Mouse (Mus musculus): Measurements from ENCODE around the gene Tmem132c. TPM values are rescaled to one million over a fixed set of nuclear protein-coding genes. Genes with fewer than 3 reads are reported as not detected.

Tmem132c gene
- total and polyA plus RNA-seq, 3 experiments, result 0.14 to 0.43 TPM; not detected in 1

DNA sequence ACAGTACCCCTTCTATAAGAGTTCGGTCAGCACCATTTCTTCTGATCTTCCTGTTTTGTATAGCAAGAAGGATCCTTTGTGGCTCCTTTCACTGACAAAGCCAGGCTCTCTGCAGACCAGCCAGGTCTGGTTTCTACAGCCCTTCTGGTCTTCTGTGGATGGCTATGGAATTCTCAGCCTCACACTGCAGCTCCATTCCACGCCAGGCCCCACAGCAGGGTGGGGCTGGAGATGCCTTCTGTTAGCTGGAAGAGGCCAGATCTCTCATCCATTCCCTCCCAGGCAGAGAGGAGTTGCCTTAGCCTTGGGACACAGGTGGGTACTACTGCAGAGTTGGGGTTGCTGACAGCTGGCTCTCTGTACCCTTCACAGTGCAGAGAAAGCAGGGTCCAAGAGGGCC lies 72.0 kb downstream of the Tmem132c start:
- Histone ChIP-seq H3K4me1 (ENCODE audit: control insufficient read depth, insufficient read depth, low read length) (no peaks in the 10 kb centered on the region), H3K9ac (ENCODE audit: low read depth, low read length) (no peak overlapping the region), H3K4me3 (no peak overlapping the region), H3K36me3 (ENCODE audit: control insufficient read depth, insufficient read depth, low read length) (no peaks in the 10 kb centered on the region), H3K27me3 (ENCODE audit: control insufficient read depth, insufficient read depth, low read length) (no peaks in the 10 kb centered on the region), H3K27ac (no peak overlapping the region), H3K79me2 (replicated peaks; ENCODE audit: control insufficient read depth, insufficient read depth, low read length) (no peaks in the 10 kb centered on the region)
- WGBS, result 69% methylated on average over 2 of the region's 2 CpGs
- TF ChIP-seq CTCF (IDR thresholded peaks at IDR 0.05) (no peak), EP300 (IDR thresholded peaks at IDR 0.05; ENCODE audit: insufficient read depth, low read depth, low read length) (no peak), POLR2A (IDR thresholded peaks at IDR 0.05; ENCODE audit: insufficient read depth, low read depth, low read length) (no peak)
- intact Hi-C loops (cut with DNase I), result no loop called here
- DNase-seq, result no peak

GRCm38 (mm10) chr5:127319096-127319779 lies 77.6 kb downstream of the Tmem132c start:
- no peaks in the 10 kb centered on the region for H3K79me2 ChIP-seq (replicated peaks; ENCODE audit: control insufficient read depth, insufficient read depth, low read length)
- no peaks in the 10 kb centered on the region for H3K36me3 ChIP-seq (ENCODE audit: control insufficient read depth, insufficient read depth, low read length)
- WGBS, result 48% methylated on average over 12 of the region's 12 CpGs
- H3K4me1 ChIP-seq (ENCODE audit: control insufficient read depth, insufficient read depth, low read length), result no peaks in the 10 kb centered on the region
- no peak overlapping the region for H3K9ac ChIP-seq (ENCODE audit: low read depth, low read length)
- TF ChIP-seq CTCF (IDR thresholded peaks at IDR 0.05), result no peak
- TF ChIP-seq EP300 (IDR thresholded peaks at IDR 0.05; ENCODE audit: insufficient read depth, low read depth, low read length), result no peak
- no peak for TF ChIP-seq POLR2A (IDR thresholded peaks at IDR 0.05; ENCODE audit: insufficient read depth, low read depth, low read length)
- no peak overlapping the region for H3K4me3 ChIP-seq
- intact Hi-C loops (cut with DNase I), result no loop called here
- no peak overlapping the region for H3K27ac ChIP-seq
- no peaks in the 10 kb centered on the region for H3K27me3 ChIP-seq (ENCODE audit: control insufficient read depth, insufficient read depth, low read length)
- no peak for DNase-seq

DNA sequence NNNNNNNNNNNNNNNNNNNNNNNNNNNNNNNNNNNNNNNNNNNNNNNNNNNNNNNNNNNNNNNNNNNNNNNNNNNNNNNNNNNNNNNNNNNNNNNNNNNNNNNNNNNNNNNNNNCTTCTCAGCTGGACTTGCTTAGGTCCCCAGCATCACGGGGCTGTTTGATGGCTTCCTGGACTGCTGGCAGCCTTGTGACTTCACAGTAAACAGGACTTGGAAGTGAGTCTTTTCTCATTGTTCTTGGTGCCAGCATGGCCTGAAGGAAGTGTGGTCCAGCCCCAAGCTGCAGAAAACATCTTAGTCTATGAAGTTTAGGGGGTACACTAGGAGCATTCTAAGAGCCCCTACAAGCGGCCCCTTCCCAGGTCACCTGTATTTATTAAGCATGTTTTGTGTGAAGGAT lies 83.0 kb downstream of the Tmem132c start:
- Histone ChIP-seq H3K36me3 (ENCODE audit: control insufficient read depth, insufficient read depth, low read length) (no peaks in the 10 kb centered on the region), H3K4me3 (no peak overlapping the region), H3K79me2 (replicated peaks; ENCODE audit: control insufficient read depth, insufficient read depth, low read length) (no peaks in the 10 kb centered on the region), H3K4me1 (ENCODE audit: control insufficient read depth, insufficient read depth, low read length) (no peaks in the 10 kb centered on the region), H3K27me3 (ENCODE audit: control insufficient read depth, insufficient read depth, low read length) (no peaks in the 10 kb centered on the region), H3K27ac (no peak overlapping the region), H3K9ac (ENCODE audit: low read depth, low read length) (no peak overlapping the region)
- 40% methylated on average over 2 of the region's 2 CpGs for WGBS
- intact Hi-C loops (cut with DNase I), result no loop called here
- no peak for TF ChIP-seq POLR2A (IDR thresholded peaks at IDR 0.05; ENCODE audit: insufficient read depth, low read depth, low read length)
- no peak for TF ChIP-seq EP300 (IDR thresholded peaks at IDR 0.05; ENCODE audit: insufficient read depth, low read depth, low read length)
- TF ChIP-seq CTCF (IDR thresholded peaks at IDR 0.05), result no peak
- no peak for DNase-seq

GRCm38 (mm10) chr5:127336048-127336907 lies 94.7 kb downstream of the Tmem132c start:
- Histone ChIP-seq H3K79me2 (replicated peaks; ENCODE audit: control insufficient read depth, insufficient read depth, low read length) (no peaks in the 10 kb centered on the region), H3K36me3 (ENCODE audit: control insufficient read depth, insufficient read depth, low read length) (no peaks in the 10 kb centered on the region), H3K4me3 (no peak overlapping the region), H3K27me3 (ENCODE audit: control insufficient read depth, insufficient read depth, low read length) (no peaks in the 10 kb centered on the region), H3K9ac (ENCODE audit: low read depth, low read length) (no peak overlapping the region), H3K4me1 (ENCODE audit: control insufficient read depth, insufficient read depth, low read length) (no peaks in the 10 kb centered on the region), H3K27ac (no peak overlapping the region)
- TF ChIP-seq POLR2A (IDR thresholded peaks at IDR 0.05; ENCODE audit: insufficient read depth, low read depth, low read length), result no peak
- no peak for TF ChIP-seq CTCF (IDR thresholded peaks at IDR 0.05)
- no peak for TF ChIP-seq EP300 (IDR thresholded peaks at IDR 0.05; ENCODE audit: insufficient read depth, low read depth, low read length)
- intact Hi-C loops (cut with DNase I), result loop anchor here (5.0 kb wide), 1 partner anchor 99 kb away; no protein-coding TSS in a partner anchor
- peak; percentile 40 to 62 for DNase-seq
- 19% methylated on average over 15 of the region's 15 CpGs for WGBS

GRCm38 (mm10) chr5:127336908-127337265 lies 95.3 kb downstream of the Tmem132c start:
- intact Hi-C loops (cut with DNase I), result loop anchor here (5.0 kb wide), 1 partner anchor 100 kb away; no protein-coding TSS in a partner anchor
- H3K4me1 ChIP-seq (ENCODE audit: control insufficient read depth, insufficient read depth, low read length), result no peaks in the 10 kb centered on the region
- no peaks in the 10 kb centered on the region for H3K27me3 ChIP-seq (ENCODE audit: control insufficient read depth, insufficient read depth, low read length)
- no peak for TF ChIP-seq CTCF (IDR thresholded peaks at IDR 0.05)
- no peak for TF ChIP-seq POLR2A (IDR thresholded peaks at IDR 0.05; ENCODE audit: insufficient read depth, low read depth, low read length)
- no peak for TF ChIP-seq EP300 (IDR thresholded peaks at IDR 0.05; ENCODE audit: insufficient read depth, low read depth, low read length)
- WGBS, result 59% methylated on average over 5 of the region's 5 CpGs
- H3K79me2 ChIP-seq (replicated peaks; ENCODE audit: control insufficient read depth, insufficient read depth, low read length), result no peaks in the 10 kb centered on the region
- no peaks in the 10 kb centered on the region for H3K36me3 ChIP-seq (ENCODE audit: control insufficient read depth, insufficient read depth, low read length)
- H3K9ac ChIP-seq (ENCODE audit: low read depth, low read length), result no peak overlapping the region
- H3K27ac ChIP-seq, result no peak overlapping the region
- no peak for DNase-seq
- H3K4me3 ChIP-seq, result no peak overlapping the region

DNA sequence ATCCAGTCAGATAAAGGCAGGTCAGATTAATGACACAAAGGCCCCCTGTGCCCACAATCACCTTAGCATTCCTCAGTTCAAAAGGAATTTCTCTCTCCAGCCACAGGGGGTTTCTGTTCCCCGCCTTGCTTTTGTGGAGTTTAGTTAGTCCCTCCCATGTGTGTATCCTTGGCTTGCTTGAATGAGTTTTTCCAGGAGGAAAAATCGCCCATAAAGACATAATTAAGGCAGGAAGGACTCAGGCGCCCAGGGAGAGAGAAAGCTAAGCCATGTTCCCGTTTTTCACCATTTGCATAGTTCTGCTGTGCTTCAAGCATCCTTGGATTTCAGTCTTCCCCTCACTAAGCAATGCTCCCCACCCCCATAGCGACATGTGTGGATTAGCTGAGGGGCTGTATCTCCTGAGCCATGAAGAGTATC lies 97.4 kb downstream of the Tmem132c start:
- Histone ChIP-seq H3K4me1 (ENCODE audit: control insufficient read depth, insufficient read depth, low read length) (no peaks in the 10 kb centered on the region), H3K27ac (no peak overlapping the region), H3K4me3 (no peak overlapping the region), H3K27me3 (ENCODE audit: control insufficient read depth, insufficient read depth, low read length) (no peaks in the 10 kb centered on the region), H3K9ac (ENCODE audit: low read depth, low read length) (no peak overlapping the region), H3K79me2 (replicated peaks; ENCODE audit: control insufficient read depth, insufficient read depth, low read length) (no peaks in the 10 kb centered on the region), H3K36me3 (ENCODE audit: control insufficient read depth, insufficient read depth, low read length) (no peaks in the 10 kb centered on the region)
- no peak for DNase-seq
- no peak for TF ChIP-seq CTCF (IDR thresholded peaks at IDR 0.05)
- TF ChIP-seq POLR2A (IDR thresholded peaks at IDR 0.05; ENCODE audit: insufficient read depth, low read depth, low read length), result no peak
- TF ChIP-seq EP300 (IDR thresholded peaks at IDR 0.05; ENCODE audit: insufficient read depth, low read depth, low read length), result no peak
- 21% methylated on average over 5 of the region's 5 CpGs for WGBS
- intact Hi-C loops (cut with DNase I), result loop anchor here (5.0 kb wide), 1 partner anchor 102 kb away; no protein-coding TSS in a partner anchor

All from heart, adult 2 months (tissue).